Mouse (Mus musculus): ENCODE results near the gene Agfg2.
"Not testable (repeated sequence)": the region's sequence is repeated elsewhere in the genome, so short reads cannot be mapped to it uniquely, and the experiment has no call there.

Agfg2 gene

GRCm38 (mm10) chr5:137684294-137685123 lies at the start of gene Agfg2:
TSS of gene Agfg2 (minus strand) at chr5:137684726.
- DNase-seq (ENCODE audit: low spot score in 2 of 2): peak; percentile 90 to 96

GRCm38 (mm10) chr5:137733638-137734288 lies 49.2 kb upstream of the Agfg2 start:
- no peak for DNase-seq (ENCODE audit: low spot score in 2 of 2)

GRCm38 (mm10) chr5:137726767-137727166 lies 42.2 kb upstream of the Agfg2 start:
- no peak for DNase-seq (ENCODE audit: low spot score in 2 of 2)

GRCm38 (mm10) chr5:137723840-137724239 lies 39.3 kb upstream of the Agfg2 start:
- DNase-seq (ENCODE audit: low spot score in 2 of 2): no peak

- not testable (repeated sequence) for DNase-seq (ENCODE audit: low spot score in 2 of 2)
Observed at GRCm38 (mm10) chr5:137720558-137721164, 36.1 kb upstream of the Agfg2 start.

GRCm38 (mm10) chr5:137719088-137719487 lies 34.6 kb upstream of the Agfg2 start:
- DNase-seq (ENCODE audit: low spot score in 2 of 2): no peak

GRCm38 (mm10) chr5:137718020-137718790 lies 33.7 kb upstream of the Agfg2 start:
- no peak for DNase-seq (ENCODE audit: low spot score in 2 of 2)

- no peak for DNase-seq (ENCODE audit: low spot score in 2 of 2)
Observed at GRCm38 (mm10) chr5:137715685-137716084, 31.2 kb upstream of the Agfg2 start.

GRCm38 (mm10) chr5:137713454-137713853 lies 28.9 kb upstream of the Agfg2 start:
- DNase-seq (ENCODE audit: low spot score in 2 of 2): no peak

GRCm38 (mm10) chr5:137706913-137707633 lies 22.5 kb upstream of the Agfg2 start:
- peak in 1 of 2 experiments; percentile 64 for DNase-seq (ENCODE audit: low spot score in 2 of 2)

- no peak for DNase-seq (ENCODE audit: low spot score in 2 of 2)
Observed at GRCm38 (mm10) chr5:137705242-137705641, 20.7 kb upstream of the Agfg2 start.

GRCm38 (mm10) chr5:137699850-137700249 lies 15.3 kb upstream of the Agfg2 start:
- DNase-seq (ENCODE audit: low spot score in 2 of 2): no peak

- DNase-seq (ENCODE audit: low spot score in 2 of 2): no peak
Observed at GRCm38 (mm10) chr5:137699080-137699479, 14.6 kb upstream of the Agfg2 start.

- DNase-seq (ENCODE audit: low spot score in 2 of 2): no peak
Observed at GRCm38 (mm10) chr5:137695930-137696329, 11.4 kb upstream of the Agfg2 start.

GRCm38 (mm10) chr5:137694796-137695195 lies 10.3 kb upstream of the Agfg2 start:
- no peak for DNase-seq (ENCODE audit: low spot score in 2 of 2)

- no peak for DNase-seq (ENCODE audit: low spot score in 2 of 2)
Observed at GRCm38 (mm10) chr5:137691881-137692280, 7.4 kb upstream of the Agfg2 start.

- no peak for DNase-seq (ENCODE audit: low spot score in 2 of 2)
Observed at GRCm38 (mm10) chr5:137690531-137690930, 6.0 kb upstream of the Agfg2 start.

GRCm38 (mm10) chr5:137689974-137690373 lies 5.4 kb upstream of the Agfg2 start:
- no peak for DNase-seq (ENCODE audit: low spot score in 2 of 2)

GRCm38 (mm10) chr5:137686127-137686790 lies 1.7 kb upstream of the Agfg2 start:
- DNase-seq (ENCODE audit: low spot score in 2 of 2): no peak

GRCm38 (mm10) chr5:137685653-137686052 lies 1.1 kb upstream of the Agfg2 start:
- DNase-seq (ENCODE audit: low spot score in 2 of 2): no peak

Data from cerebellum, postnatal 4 days (tissue).